Mouse (Mus musculus): ENCODE data around the gene Glis2.

Glis2 gene

DNA sequence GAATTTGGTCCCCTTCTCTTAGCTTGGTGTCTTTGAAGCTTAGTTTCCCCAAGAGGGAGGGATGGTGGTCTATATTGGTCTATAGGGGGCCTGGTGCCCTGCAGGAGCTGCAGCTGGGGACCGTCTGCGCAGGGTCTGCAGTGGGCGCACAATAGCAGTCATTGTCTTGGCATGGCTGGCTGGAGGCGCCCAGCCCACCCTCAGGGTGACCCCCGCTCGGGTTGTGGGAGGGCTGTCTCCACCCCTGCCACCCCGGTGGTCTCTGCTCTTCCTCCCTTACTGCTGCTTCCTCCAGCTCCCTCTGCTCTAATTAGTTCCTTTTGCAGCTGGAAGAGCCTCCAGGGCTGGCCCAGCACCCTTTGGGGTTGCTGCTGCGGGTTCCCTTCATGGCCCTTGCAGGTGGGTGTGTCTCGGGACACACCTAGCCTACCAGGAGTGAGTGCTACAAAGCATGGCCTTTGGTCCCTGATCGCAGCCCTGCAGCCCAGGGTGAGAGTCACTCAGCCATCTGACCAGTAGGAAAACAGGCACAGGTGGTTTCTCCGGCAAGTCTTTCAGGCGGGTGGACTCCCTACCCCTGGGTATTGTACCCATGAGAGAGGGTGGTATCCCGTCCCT lies 11.1 kb downstream of the Glis2 start:
- DNase-seq = peak in 1 of 2 experiments; percentile 55

DNA sequence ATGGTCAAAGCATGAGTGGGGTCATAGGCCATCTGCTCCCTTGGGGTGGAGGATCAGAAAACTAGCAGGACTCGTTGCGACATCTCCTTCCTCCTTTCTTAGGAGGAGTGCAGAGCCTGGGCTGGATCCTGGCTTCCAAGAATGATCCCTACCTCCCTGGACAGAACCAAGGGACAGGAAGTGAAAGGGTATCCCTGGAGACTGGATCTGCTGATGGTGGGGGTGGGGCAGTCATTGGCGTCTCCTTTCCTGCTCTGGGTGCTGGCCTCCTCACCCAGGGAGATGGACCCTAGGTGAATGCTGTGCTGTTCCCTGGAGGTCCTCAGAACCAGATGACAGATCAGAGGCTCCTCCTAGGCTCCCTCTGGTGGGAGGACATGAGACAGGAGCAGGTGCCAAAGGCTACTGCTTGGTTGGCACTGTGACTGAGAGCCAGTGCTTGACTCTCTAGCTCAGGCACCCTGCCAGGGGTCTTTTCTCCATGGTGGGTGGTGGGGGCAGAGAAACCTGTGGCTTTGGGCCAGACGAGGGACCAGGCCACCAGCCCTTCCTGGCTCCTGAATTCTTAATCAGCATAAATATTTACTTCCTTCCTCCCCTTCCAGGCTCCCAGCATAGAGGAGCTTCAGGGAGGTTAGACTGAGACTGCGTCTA lies 12.0 kb downstream of the Glis2 start:
- DNase-seq = peak; percentile 71 to 79

DNA sequence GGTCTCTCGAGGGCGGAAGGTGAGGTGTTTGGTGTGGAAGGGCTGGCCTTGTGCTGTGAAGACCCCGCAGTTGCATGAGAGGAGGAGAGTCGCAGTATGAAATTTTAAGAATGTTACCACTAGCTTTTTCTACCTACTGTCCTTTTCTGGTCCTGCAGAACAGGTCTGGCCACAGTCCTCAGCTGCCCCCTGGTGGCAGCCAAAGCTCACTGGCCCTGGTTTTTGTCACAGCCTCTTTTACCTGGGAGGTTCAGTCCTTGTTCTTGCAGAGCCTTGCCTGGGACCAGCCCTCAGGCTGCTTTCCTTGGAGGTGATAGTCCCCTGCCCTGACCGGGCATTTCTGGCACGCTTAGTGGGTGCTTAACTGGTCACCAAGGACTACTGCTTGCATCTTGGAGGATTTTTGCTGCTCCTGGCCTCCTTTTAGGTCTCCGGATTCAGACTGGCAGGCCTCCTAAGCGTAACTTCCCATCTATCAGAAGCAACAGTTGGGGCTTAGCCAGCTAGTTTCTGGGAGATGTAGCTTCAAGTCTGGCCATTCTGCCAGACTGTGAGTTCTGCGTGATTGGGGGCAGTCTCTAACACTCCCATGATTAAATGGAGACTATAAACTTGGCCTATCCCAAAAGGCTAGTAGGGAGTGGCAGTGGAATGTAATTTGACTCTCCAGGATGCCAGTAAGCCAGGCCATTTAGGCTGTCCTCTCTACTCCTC lies 13.5 kb downstream of the Glis2 start:
- peak; percentile 89 to 93 for DNase-seq

DNA sequence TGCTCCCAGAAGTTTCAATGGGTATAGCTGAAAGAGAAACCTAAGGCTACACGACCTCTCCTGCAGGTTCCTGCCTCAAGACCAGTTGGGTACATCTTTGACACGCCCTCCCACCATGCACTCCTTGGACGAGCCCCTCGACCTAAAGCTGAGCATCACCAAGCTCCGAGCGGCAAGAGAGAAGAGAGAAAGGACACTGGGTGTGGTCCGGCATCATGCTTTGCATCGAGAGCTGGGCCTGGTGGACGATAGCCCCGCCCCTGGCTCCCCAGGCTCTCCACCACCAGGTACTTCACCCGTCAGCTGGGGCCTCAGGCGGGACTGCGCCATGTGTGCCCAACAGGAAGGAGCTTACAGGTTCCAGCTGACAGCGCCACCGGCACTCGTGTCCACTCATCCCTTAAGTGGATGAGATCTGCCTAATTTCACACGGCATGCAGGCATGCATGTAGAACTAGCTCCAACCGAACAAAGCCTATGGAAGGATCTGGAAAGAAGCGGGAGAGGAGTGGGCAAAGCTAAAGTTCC lies 14.1 kb downstream of the Glis2 start:
- DNase-seq = peak; percentile 65 to 80

DNA sequence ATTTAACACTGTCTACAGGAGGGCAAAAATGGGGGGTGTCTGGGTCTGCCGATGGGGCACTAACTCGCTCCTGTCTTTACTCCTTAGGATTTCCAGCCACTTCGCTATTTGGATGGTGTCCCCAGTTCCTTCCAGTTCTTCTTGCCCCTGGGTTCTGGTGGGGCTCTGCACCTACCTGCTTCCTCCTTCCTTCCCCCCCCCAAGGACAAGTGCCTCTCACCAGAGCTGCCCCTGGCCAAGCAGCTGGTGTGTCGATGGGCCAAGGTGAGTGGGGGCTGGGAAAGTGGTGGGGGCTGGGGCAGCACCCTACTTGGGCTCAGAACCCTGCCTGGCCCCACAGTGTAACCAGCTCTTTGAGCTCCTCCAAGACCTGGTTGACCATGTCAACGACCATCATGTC lies 16.7 kb downstream of the Glis2 start:
- DNase-seq = no peak

DNA sequence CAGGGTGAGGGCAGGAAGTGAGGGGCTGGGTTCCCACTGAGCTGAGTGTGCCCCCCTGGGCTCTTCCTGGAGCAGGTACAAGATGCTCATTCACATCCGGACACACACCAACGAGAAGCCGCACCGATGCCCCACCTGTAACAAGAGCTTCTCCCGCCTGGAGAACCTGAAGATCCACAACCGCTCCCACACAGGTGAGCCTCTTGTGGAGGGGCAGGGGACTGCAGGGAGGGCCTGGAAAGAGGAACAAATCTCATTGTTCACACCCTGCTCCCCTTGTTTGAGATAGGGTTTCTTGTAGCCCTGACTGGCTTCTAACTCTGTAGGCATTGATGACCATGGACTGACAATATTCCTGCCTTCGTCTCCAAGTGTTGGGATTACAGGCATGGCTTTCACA lies 17.2 kb downstream of the Glis2 start:
- peak in 1 of 2 experiments; percentile 32 for DNase-seq

DNA sequence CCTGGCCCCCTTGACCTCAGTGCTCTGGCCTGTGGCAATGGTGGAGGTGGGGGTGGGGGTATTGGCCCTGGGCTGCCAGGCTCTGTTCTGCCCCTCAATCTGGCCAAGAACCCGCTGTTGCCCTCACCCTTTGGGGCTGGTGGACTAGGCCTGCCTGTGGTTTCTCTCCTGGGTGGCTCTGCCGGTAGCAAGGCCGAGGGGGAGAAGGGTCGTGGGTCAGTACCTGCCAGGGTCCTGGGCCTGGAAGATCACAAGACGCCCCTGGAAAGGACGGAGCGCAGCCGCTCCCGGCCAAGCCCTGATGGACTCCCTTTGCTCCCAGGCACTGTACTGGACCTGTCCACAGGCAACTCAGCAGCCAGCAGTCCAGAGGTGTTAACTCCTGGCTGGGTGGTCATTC lies 19.2 kb downstream of the Glis2 start:
- DNase-seq = no peak

DNA sequence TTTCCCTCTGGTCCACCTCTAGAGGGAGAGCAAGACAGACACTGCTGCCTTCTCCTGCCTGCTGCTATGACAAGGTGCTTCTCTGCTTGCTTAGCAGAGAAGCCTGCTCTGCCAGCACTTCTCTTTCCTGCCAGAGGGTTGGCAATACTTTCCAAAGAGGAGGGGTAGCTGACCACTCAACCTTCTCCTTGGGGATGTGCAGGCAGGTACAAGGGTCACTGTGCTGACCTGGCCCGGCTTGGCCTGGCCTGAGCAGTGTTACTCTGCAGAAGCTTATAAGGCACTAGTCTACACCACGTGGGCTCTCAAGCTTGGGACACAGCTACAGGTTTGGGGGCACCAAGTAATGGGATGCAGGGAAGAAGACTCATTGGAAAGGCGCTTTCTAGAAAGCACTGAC lies 20.1 kb downstream of the Glis2 start:
- DNase-seq = peak; percentile 36 to 59

DNA sequence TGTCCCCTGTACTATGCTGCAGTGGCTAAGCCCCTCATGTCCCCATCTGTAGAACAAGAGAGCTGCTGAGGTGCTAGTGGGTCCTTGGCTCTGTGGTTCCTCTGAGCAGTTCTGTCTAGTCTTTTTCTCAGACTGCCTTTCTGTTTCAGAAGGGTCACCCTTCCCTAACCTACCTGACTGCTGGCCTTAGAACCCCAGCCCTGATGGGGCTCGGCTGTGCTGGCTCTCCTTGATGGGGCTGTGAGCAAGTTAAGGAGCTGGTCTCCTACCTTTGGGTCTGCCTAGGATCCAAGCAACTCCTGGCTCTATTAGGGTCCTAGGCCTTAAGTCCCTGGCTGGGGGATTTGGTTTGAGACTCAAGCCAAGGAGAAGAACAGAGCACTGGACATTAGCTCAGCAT lies 20.8 kb downstream of the Glis2 start:
- no peak for DNase-seq

DNA sequence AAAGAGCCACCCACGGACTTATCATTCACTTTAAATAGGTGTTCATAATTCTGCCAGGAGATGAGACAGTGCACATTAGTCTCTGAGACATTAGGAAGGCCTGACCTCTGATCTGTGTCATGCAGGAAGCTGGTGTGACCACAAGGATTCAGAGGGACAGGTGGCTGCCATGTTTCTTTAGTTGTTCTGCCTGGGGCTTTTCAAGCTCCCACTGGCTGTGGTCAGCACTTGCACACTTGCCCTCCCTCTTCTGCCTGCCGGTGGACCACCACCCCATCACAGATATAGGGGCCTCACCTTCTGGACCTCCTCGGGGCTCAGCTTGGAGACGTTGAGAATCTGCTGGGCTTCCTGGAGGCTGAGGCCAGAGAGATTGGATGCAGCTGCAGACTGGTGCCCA lies 22.3 kb downstream of the Glis2 start:
- DNase-seq = no peak

DNA sequence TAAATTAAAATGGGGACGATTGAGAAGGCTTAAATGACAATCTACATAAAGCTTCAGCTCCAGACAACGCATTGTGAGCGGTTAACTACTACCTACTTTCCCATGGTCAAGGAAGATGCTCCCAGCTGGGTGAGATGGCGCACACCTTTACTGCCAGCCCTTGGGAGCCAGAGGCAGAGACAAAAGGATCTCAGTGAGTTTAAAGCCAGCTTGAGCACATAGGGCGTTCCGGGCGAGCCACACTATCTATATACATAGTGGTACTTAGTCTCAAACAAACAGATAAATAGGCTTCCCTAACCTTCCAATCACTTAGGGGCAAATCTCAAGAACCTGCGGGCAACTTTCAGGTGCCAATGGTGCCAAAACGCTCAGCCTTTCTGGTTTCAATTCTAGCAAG lies 29.6 kb downstream of the Glis2 start:
- no peak for DNase-seq

DNA sequence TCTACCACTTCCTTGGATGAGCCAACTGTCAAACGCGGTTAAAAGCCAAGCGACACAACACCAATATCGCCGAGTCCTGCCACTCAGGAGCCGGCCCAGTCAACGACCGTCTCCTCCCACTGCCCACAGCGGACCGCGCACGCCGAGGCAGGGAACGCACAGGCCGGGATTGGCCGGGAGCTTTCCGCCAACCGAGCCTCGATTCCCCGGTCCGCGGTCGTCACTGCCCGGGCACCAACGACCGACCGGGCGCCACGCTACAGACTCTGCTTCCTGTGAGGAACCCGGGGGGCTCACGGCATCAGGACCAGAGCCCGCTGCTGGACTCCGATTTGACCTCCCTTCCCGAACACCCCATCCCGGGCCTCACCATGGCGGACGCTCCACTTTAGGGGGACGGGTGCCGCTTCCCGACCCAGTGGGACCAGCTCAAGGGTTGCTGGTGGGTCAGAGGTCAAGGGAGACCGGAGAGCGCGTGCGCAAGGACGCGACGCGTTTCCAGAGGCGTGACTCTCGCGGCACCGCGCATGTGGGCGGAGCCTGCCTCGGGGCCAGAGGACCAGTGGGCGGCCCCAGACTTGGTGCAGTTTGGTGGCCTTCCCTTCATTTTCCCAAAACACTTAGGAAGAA lies 30.1 kb downstream of the Glis2 start, which contains the start of gene Pam16:
TSS of gene Pam16 (minus strand) at position 508 of the 630 bp plus-strand sequence.
- peak; percentile 94 to 96 for DNase-seq

DNA sequence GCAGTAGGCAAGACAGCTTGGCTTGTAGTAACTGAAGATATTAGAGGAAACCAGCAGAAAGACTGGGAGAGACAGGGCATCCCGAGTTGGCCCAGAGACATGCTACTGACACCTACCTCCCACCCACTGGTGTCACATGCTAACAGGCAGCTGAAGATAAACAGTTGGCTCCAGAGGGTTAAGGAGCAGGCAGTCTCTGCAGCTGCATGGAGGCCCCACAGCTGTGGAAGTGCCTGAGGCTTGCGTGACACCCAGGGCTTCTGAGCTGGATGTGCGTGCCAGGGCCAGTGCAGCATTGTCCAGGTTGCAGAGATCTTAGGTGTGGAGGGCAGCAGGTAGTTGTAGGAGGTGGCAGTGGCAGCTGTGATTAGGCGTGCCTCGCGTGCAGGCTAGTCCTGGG lies 32.6 kb downstream of the Glis2 start:
- DNase-seq = no peak

DNA sequence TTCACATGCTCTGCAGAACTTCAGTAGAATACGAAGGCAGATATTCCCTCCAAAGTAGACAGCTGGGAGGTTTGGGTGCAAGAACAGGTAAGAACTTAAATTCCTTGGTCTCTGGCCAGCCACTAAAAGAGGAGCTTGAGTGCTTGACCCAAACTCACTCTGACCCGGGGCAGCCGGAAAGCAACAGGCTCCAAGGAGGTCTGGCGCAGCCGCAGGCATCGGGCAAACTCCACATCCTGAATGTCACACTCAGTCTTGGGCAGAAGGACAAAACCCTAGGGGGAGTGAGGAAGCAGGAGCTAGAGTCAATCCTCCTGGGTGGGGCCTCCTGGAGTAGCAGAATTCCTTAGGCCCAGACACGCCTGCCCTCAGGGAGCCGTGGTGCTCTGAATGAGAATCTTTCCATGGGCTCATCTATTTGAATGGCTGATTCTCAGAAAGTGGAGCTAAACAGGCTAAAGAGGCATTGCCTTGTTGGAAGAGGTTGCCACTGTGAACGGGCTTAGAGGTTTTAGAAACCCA lies 34.4 kb downstream of the Glis2 start:
- no peak for DNase-seq

DNA sequence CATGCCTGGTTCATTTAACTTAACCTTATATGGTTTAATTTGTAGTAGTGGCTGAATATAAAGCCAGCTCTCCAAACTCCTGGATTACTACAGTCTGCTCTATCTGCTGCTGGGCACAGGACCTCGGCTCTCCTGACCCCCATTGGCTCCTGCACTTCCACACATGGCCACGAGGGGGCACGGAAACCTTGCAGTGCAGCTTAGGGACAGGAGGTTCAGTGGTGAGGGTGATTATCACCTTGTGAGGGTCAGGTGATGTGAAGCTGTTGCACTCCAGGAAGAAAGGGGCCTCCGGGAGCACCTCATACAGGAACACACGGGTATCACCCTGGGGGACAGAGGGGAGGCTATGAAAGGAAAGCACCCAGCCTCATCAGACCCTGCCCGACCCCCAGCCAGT lies 35.4 kb downstream of the Glis2 start:
- DNase-seq = peak; percentile 92

DNA sequence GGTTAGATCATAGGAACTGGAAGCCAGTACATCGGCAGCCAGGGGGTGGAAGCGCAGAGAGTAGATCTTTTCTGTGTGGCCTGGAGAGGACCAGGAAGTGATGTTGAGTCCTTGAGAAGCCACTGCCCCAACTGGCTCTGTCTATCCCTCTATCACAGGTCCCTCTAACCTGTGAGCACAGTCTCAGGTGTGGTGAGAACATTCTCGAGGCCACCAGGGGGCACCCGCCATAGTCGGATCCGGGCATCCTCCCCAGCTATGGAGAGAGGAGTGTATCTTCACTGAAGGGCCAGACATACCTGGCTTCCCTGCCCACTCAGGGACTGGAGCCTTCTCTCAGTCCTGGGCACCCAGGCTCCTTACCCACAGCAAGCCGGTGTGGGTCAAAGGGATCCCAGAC lies 37.5 kb downstream of the Glis2 start:
- peak; percentile 76 to 81 for DNase-seq

DNA sequence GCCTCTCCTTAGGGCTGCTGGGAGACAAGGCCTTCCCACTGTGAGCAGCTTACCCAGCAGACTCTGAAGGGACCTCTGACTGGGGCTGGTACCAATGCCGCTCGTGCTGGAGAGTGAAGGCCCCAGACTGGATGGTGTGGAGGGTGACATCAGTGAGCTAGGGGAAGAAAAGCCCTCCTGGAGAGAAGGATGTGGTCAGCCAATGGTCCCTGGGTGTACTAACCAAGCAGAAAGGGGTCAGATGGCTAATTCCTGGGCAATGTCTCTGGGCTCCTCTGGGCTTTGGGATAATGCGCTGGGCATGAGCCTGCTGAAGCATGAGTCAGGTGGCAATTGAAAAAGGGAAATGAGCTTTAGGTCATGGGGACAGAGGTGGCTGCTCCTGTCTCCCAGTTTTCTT lies 39.1 kb downstream of the Glis2 start:
- DNase-seq = no peak

DNA sequence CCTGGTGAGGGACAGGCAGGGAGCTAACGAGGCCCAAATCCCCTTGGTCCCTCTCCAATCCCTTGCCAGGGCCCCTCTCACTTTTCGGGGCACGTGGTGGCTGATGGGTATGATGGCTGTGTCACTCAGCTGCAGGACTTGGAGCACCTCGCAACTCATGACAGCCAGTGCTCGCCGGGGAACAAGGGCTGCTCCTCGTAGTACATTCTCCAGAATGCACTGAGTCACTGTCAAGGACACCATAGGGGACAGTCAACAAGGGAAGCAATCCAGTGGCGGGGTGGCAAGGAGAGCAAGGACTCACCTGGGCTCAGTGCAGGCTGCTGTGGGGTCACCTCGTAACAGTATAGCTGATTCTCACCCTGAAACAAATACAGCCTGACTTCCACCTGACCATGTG lies 40.2 kb downstream of the Glis2 start:
- no peak for DNase-seq

DNA sequence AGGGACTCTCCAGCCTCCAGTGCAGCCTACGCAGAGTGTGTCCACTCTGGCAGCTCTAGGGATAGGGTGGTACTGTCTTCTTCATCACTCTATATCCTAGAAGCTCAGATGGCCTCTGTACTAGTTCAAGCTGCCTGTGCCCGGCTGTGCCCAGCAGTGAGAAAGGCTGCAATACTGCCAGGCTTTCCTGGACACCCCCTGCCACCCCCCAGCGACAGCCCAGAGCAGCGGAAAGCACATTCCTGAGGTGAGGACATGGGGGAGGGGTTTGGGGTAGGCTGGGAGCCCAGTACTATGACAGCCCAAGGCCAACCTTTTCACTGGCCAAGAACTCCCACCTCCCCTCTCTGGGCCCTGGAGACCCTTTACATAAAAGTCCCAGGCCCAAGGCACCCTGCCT lies 41.2 kb downstream of the Glis2 start:
- peak in 1 of 2 experiments; percentile 56 for DNase-seq

DNA sequence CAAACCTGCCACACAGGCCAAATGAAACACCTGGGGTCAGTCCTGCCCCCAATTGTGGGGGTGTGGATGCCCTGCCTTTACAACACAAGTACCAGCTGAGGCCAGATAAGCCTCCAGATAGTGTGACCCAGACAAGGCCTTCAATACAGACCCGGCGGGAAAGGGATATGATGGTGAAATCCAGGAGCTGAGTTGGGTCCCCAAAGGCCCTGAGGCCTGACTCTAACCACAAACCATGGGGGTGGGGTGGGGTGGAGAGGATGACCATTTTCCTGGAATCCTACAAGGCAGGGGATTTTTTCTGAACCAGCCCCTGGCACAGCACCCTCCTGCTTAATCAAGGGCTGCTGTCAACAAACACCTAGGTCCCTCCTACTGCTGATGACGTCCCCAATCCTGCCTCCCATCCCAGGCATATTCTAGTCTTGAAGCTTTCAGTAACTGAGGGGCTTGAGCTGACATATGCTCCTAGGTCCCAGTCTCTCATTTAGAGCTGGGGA lies 44.4 kb downstream of the Glis2 start:
- no peak for DNase-seq

DNA sequence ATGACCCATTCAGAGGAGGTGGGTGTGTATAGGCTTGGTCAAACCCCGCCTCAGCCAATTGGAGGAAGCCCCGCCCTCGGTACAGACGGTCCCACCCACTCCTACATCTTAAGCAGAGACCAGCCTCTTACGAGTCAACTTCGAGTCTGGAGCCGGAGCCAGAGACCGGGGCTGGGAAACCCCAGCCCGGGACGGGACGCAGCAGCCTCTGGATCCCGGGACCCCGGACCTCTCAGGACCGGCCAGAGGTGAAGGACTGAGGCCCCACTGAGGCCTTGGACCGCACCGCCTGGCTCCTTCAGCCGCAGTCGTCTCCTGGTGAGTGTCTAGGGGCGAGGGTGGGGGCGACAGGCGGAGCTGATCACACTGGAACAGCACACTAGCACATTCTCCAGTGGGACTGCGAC lies 45.3 kb downstream of the Glis2 start, which contains the start of the genes Vasn and Dnaja3:
TSS of gene Vasn (plus strand) at position 111 of the 407 bp plus-strand sequence.
TSS of gene Dnaja3 (plus strand) at position 159 of the 407 bp plus-strand sequence.
- DNase-seq = peak; percentile 94 to 96

DNA sequence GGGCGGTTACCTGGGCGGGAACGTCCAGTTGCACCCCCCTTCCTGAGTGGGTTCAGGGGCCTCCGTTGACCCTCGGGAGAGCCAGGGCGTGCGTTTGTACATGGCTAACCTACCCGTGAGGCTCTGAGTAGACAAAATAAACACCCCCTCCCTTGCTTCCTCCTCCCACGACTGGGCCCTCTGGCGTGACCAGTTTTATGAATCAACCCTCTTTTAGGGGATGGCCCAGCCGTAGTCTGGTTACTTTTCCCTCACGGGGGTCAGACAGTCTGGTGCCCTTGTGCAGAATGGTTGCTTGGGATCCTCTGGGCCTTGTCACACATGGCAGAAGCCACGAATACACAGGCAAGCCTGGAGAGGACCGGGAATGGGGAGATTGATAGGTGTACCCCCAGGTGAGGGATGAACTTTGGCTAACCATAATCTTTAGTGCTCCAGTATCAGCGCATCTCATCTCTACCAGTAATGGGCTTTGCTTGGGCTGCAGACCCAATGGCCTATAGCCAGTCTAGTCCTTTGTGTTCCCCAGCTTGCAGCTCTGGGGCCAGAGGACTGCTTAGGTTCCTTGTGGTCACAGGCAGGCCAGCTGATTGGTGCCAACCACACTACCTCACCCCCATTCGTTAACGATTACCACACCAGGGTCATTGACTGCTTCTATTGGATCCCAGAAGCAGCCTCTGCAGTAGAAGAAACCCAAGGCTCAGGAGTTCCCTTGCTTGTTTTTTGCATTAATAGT lies 45.9 kb downstream of the Glis2 start:
- DNase-seq = peak; percentile 65 to 79
